Comparison of ENCODE assay signal across 8 mouse cellular contexts in the genomic region with DNA sequence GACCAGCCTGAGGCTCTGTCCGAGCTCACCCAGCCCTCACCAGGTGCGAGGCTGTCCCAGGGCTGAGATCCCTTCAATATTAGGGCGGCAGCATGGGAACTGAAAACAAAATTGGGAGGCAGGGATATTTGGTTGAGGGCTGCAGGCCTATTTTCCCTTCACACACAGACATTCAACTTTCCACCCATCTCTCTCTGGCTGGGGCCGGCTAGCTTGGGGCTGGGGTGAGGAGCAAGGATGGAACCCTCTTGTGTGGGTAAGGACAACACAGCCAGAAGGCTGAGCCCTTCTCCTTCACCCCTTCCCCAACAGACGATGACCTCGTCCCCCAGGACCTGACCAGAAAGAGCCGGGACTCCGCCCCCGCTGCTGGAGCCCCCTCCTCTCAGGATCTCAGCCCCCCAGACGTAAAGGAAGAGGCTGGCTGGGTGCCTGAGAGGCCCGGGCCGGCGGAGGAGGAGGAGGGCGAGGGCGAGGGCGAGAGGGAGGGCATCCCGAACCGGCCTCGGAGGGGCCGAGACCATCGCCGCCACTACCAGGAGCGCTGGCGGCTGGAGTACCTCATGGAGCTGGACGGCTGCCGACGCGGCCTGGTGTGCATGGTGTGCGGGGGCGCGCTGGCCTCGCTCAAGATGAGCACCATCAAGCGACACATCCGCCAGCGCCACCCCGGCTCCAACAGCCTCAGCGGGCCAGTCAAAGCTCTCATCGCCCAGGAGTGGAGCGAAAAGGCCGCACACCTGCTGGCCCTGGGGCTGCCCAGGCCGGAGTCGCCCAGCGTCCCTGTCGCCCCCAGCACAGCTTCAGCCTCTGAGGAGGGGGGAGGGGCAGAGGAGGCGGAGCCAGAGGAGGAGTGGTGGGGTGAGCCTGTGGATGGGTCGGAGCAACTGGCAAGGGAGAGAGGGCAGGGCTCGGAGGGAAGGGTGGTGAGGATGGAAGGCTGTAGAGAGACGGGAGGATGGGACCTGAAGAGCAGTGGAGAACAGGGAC. TPM values are rescaled to one million over a fixed set of nuclear protein-coding genes. Genes with fewer than 3 reads are reported as not detected.
DNase-seq lines count a peak whose midpoint lies in the region; ATAC-seq lines count a peak whose summit lies in the region.

No protein-coding gene starts in this region.

- peak; percentile 86 for DNase-seq in Muller cell, postnatal 12 days (ENCODE audit: inconsistent ontology term)
- peak; percentile 78 for DNase-seq in cerebellum, adult 11-12 months
- peak; percentile 84 for DNase-seq in hindbrain, embryonic 10.5 days (ENCODE audit: low spot score)
- peak; percentile 83 to 90 for DNase-seq in left cerebral cortex, adult 18-20 months (ENCODE audit: low spot score in 2 of 2)
- DNase-seq in lung, postnatal 36 days = peak; percentile 56
- DNase-seq in right cerebral cortex, postnatal 10 days (ENCODE audit: low spot score in 2 of 2) = peak; percentile 78 to 82

- no peaks in the 10 kb centered on the region for H3K27me3 ChIP-seq in forebrain, embryonic 16.5 days (replicated peaks; ENCODE audit: control insufficient read depth, insufficient read depth, low read length)
- peaks cover 19% of the 10 kb centered on the region; the same call in 1 of the 2 replicates for H3K27me3 ChIP-seq in hindbrain, embryonic 10.5 days (ENCODE audit: insufficient read depth, poor library complexity, severe bottlenecking)

- peak; percentile 29 for ATAC-seq in forebrain, embryonic 16.5 days
- ATAC-seq in megakaryocyte progenitor cell, adult 5-6 weeks (replicated peaks; ENCODE audit: poor library complexity) = no peak

- peak overlapping the region; percentile 86 for H3K27ac ChIP-seq in forebrain, embryonic 16.5 days (ENCODE audit: low read length)
- peak overlapping the region; percentile 88 for H3K27ac ChIP-seq in hindbrain, embryonic 10.5 days

- peak overlapping the region; percentile 70 for H3K4me2 ChIP-seq in forebrain, embryonic 16.5 days (ENCODE audit: low read length)

- peak overlapping the region; percentile 46 for H3K4me3 ChIP-seq in forebrain, embryonic 16.5 days (replicated peaks; ENCODE audit: low read length)
- peak overlapping the region; percentile 47 for H3K4me3 ChIP-seq in hindbrain, embryonic 10.5 days

- peaks cover 10% of the 10 kb centered on the region for H3K36me3 ChIP-seq in forebrain, embryonic 16.5 days (ENCODE audit: control insufficient read depth, insufficient read depth)
- H3K36me3 ChIP-seq in hindbrain, embryonic 10.5 days = peaks cover 75% of the 10 kb centered on the region

- WGBS in forebrain, embryonic 16.5 days = 4% methylated on average over 42 of the region's 48 CpGs
- 6% methylated on average over 48 of the region's 48 CpGs for WGBS in hindbrain, embryonic 10.5 days

- H3K4me1 ChIP-seq in forebrain, embryonic 16.5 days (replicated peaks; ENCODE audit: control insufficient read depth, insufficient read depth, low read length) = peaks cover 62% of the 10 kb centered on the region
- H3K4me1 ChIP-seq in hindbrain, embryonic 10.5 days (replicated peaks) = peaks cover 69% of the 10 kb centered on the region

- no peaks in the 10 kb centered on the region for H3K9me3 ChIP-seq in forebrain, embryonic 16.5 days (ENCODE audit: control insufficient read depth, low read length)
- 0 out of 2 replicates have a peak, but pooled peaks cover 3% of the 10 kb centered on the region for H3K9me3 ChIP-seq in hindbrain, embryonic 10.5 days

- peak overlapping the region; percentile 72 for H3K9ac ChIP-seq in forebrain, embryonic 16.5 days (replicated peaks; ENCODE audit: low read depth, low read length)

RNA-seq across cellular contexts. Expression of a gene that starts 4.5 kb away (rescaled TPM):
- 22.8 and 25.8 TPM in 2 replicates for polyA plus RNA-seq in forebrain, embryonic 16.5 days (2015; fragmentation: Nextera tagmentation; extraction: Ambion mirVana)
- polyA plus RNA-seq in hindbrain, embryonic 10.5 days (2016; fragmentation: Nextera tagmentation; extraction: Ambion mirVana) = 7.0 and 8.6 TPM in 2 replicates
- total RNA-seq in left cerebral cortex, adult 18-20 months (2021) = 10 to 100 TPM; 29.5 to 31.1 TPM
- total RNA-seq in megakaryocyte progenitor cell, adult 5-6 weeks (2015) = 1.5 and 2.3 TPM in 2 replicates
- 1.4 and 3.2 TPM in 2 replicates for total RNA-seq in megakaryocyte progenitor cell, adult 5-6 weeks (2017)

RNA-seq across cellular contexts. Expression of a gene that starts 39.1 kb away (rescaled TPM):
- polyA plus RNA-seq in forebrain, embryonic 16.5 days (2015; fragmentation: Nextera tagmentation; extraction: Ambion mirVana) = 35.8 and 39.4 TPM in 2 replicates
- 44.9 and 48.0 TPM in 2 replicates for polyA plus RNA-seq in hindbrain, embryonic 10.5 days (2016; fragmentation: Nextera tagmentation; extraction: Ambion mirVana)
- 10 to 100 TPM; 29.1 to 30.8 TPM for total RNA-seq in left cerebral cortex, adult 18-20 months (2021)
- 7.6 and 8.1 TPM in 2 replicates for total RNA-seq in megakaryocyte progenitor cell, adult 5-6 weeks (2015)
- total RNA-seq in megakaryocyte progenitor cell, adult 5-6 weeks (2017) = 2.6 and 3.6 TPM in 2 replicates

Comparison
In these comparisons a context has a peak if more than half of its experiments do, and no peak if none do; other contexts are left out.
1. RNA of a gene that starts 4.5 kb away (total RNA-seq): 29.5 to 31.1 TPM in left cerebral cortex, adult 18-20 months; 1.4 to 3.2 TPM in megakaryocyte progenitor cell, adult 5-6 weeks; every median in the first group is over 4 times any median in the second.
2. Peak in every context shown above with its lines, with median percentiles within 50 percentile points of each other: DNase-seq.